Mouse (Mus musculus) ES-Bruce4 (cell line): ENCODE data around the gene Cntd1. TPM values are rescaled to one million over a fixed set of nuclear protein-coding genes. Genes with fewer than 3 reads are reported as not detected.
A peak's percentile ranks its signal among the peaks of the same experiment; 100 is the strongest.

Source experiments
- H3K27ac ChIP-seq: 2 replicates; pipeline ENCODE4 v1.5.1; 2012; ENCODE audit warnings: low read length, inconsistent platforms; ENCODE audit not compliant: insufficient read depth
- H3K27me3 ChIP-seq: 2 replicates; pipeline ENCODE4 v1.6.1; 2012; ENCODE audit warnings: mild to moderate bottlenecking, low read length, inconsistent platforms; ENCODE audit not compliant: control insufficient read depth, poor library complexity, insufficient read depth, severe bottlenecking
- H3K36me3 ChIP-seq: 2 replicates; pipeline ENCODE4 v1.6.1; 2012; ENCODE audit warnings: inconsistent platforms, mild to moderate bottlenecking, low read length, moderate library complexity; ENCODE audit not compliant: control insufficient read depth, poor library complexity, insufficient read depth, severe bottlenecking
- H3K4me1 ChIP-seq: one replicate; pipeline ENCODE4 v1.8.1; 2011; ENCODE audit warnings: low read length; ENCODE audit not compliant: control insufficient read depth, insufficient read depth
- H3K4me3 ChIP-seq: 2 replicates; pipeline ENCODE4 v1.5.1; 2011; ENCODE audit warnings: low read depth, mild to moderate bottlenecking, low read length
- H3K9ac ChIP-seq: 2 replicates; pipeline ENCODE4 v1.6.1; 2012; ENCODE audit warnings: low read depth, mild to moderate bottlenecking, inconsistent platforms; ENCODE audit not compliant: poor library complexity, severe bottlenecking
- H3K9me3 ChIP-seq: replicated peaks from 2 replicates; pipeline ENCODE4 v1.6.1; 2012; ENCODE audit warnings: mild to moderate bottlenecking, low read length, inconsistent platforms; ENCODE audit not compliant: control insufficient read depth, poor library complexity, insufficient read depth, severe bottlenecking
- CTCF ChIP-seq: IDR thresholded peaks from one replicate; pipeline ENCODE4 v1.8.1; 2011; ENCODE audit warnings: low read depth, low read length
- EP300 ChIP-seq: IDR thresholded peaks from 2 replicates; pipeline ENCODE4 v1.6.1; 2011; ENCODE audit warnings: low read depth, low read length; ENCODE audit not compliant: insufficient read depth
- POLR2A ChIP-seq: IDR thresholded peaks from one replicate; pipeline ENCODE4 v1.8.1; 2011; ENCODE audit warnings: low read length; ENCODE audit not compliant: insufficient read depth
- polyA plus RNA-seq: library from polyadenylated mRNA; stranded (reverse); fragments of >200 nt; gene quantifications from 2 replicates; pipeline ENCODE4 v1.2.4, GENCODE M21; 2011; ENCODE audit warnings: low read depth; ENCODE audit not compliant: missing spikeins, insufficient read depth, insufficient read length

The Cntd1 gene
- polyA plus RNA-seq, 1 experiment = 14.6 TPM

GRCm38 (mm10) chr11:101269577-101270116 is 9.2 kb upstream of the Cntd1 start:
- Histone ChIP-seq H3K9ac (no peak overlapping the region), H3K9me3 (no peaks in the 10 kb centered on the region), H3K4me1 (no peaks in the 10 kb centered on the region), H3K27ac (no peak overlapping the region), H3K36me3 (no peaks in the 10 kb centered on the region), H3K4me3 (no peak overlapping the region), H3K27me3 (peaks cover 3% of the 10 kb centered on the region; the same call in 1 of the 2 replicates)
- TF ChIP-seq POLR2A (no peak), EP300 (no peak), CTCF (no peak)

DNA sequence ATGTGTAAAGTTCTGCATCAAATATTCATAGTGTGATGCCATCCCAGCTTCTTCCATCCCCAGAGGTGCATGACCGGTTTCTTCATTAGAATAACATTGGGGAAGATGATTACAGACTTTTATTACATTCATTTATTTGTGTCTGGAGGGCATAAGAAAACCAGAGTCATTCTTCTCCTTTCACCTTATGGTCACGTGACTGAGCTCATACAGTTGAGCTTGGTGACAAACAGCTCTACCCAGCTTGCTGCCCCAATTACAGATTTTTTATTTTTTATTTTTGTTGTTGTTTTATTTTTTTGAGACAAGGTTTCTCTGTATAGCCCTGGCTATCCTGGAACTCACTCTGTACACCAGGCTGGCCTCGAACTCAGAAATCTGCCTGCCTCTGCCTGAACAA is 6.4 kb upstream of the Cntd1 start:
- Histone ChIP-seq H3K36me3 (no peaks in the 10 kb centered on the region), H3K27ac (no peak overlapping the region), H3K27me3 (no peaks in the 10 kb centered on the region)

GRCm38 (mm10) chr11:101275309-101275708 is 3.5 kb upstream of the Cntd1 start:
- Histone ChIP-seq H3K9me3 (no peaks in the 10 kb centered on the region), H3K4me1 (no peaks in the 10 kb centered on the region), H3K27me3 (no peaks in the 10 kb centered on the region), H3K27ac (no peak overlapping the region), H3K9ac (no peak overlapping the region), H3K4me3 (no peak overlapping the region), H3K36me3 (no peaks in the 10 kb centered on the region)
- TF ChIP-seq POLR2A = no peak
- TF ChIP-seq CTCF = no peak
- no peak for TF ChIP-seq EP300

More for the DNA sequence above, 6.4 kb upstream of the Cntd1 start:
- Histone ChIP-seq H3K4me1 (no peaks in the 10 kb centered on the region), H3K4me3 (no peak overlapping the region), H3K9me3 (no peaks in the 10 kb centered on the region), H3K9ac (no peak overlapping the region)
- TF ChIP-seq POLR2A (no peak), EP300 (no peak), CTCF (no peak)

DNA sequence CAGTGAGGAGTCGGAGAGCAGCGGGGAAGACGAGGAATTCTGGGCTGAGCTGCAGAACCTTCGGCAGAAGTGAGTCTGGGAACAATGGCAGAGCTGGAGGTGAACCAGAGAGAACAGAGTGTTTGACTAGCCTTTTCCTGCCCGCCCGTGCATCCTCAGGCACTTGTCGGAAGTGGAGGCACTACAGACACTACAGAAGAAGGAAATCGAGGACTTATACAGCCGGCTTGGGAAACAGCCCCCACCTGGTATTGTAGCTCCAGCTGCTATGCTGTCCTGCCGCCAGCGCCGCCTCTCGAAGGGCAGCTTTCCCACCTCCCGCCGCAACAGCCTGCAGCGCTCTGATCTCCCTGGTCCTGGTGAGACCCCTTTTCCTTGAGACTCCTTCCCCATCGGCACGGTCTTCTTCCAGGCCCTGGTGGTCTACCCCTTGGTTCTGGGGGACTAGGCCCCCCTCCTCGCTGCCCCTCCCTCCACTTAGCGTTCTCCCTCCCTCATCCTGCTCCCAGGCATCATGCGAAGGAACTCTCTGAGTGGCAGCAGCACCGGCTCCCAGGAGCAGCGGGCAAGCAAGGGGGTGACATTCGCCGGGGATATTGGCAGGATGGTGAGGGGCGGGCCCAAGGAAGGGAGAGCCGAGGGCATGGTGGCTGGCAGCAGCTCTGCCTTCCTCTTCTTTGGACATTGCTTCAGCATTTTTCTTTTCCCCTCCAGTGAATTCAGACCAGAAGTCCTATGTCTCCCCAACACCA is 2.3 kb upstream of the Cntd1 start:
- TF ChIP-seq CTCF (no peak), POLR2A (no peak), EP300 (no peak)
- H3K36me3 ChIP-seq = no peaks in the 10 kb centered on the region
- H3K27me3 ChIP-seq = no peaks in the 10 kb centered on the region
- H3K9me3 ChIP-seq = no peaks in the 10 kb centered on the region
- H3K4me1 ChIP-seq = no peaks in the 10 kb centered on the region
- H3K27ac ChIP-seq = no peak overlapping the region
- H3K4me3 ChIP-seq = 0 out of 2 replicates have a peak overlapping the region, but pooled peaks have one; percentile 13
- H3K9ac ChIP-seq = peak overlapping the region; percentile 24

DNA sequence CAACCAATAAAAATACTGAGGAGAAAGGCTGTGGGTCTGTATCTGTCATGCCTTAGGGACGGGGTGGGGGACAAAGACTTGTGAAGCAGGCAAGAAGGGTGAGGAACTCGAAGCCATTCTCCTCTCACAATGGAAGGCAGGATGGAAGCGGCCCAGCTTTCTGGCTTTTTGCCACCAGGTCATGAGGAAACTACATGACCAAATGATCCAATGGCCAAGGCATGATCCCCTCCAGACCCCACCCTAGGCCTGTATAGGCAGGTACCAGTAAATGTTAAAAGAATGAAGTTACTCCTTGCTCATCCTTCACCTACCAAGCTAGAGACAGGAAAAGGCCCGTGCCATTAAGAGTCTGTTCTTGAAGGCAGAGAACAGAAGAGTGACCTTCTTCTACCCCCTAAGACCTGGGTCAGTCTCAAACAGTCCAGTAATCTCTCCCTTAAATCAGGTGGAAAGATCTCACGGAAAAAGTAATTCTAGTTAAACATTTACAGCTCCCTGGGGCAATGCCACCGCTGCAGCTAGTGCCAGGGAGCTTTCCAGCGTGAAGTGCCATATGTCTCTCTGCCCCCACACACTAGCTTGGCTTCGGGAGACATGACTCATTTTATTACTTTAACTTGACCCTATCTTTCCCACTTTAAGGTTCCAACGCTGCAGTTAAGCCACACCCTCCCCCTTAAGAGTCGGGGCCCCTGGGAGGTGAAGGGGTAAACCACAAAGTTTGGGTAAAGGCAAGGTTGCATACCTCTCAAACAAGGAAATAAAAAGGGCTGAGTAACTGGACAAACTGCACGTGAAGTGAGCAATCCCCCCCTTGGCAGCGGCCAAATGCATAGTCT is 1.2 kb upstream of the Cntd1 start:
- Histone ChIP-seq H3K4me3 (peak overlapping the region; percentile 84), H3K9ac (peak overlapping the region; percentile 48; the same call in 1 of the 2 replicates), H3K36me3 (no peaks in the 10 kb centered on the region), H3K27ac (no peak overlapping the region), H3K9me3 (no peaks in the 10 kb centered on the region), H3K27me3 (no peaks in the 10 kb centered on the region), H3K4me1 (no peaks in the 10 kb centered on the region)
- no peak for TF ChIP-seq EP300
- no peak for TF ChIP-seq CTCF
- no peak for TF ChIP-seq POLR2A

DNA sequence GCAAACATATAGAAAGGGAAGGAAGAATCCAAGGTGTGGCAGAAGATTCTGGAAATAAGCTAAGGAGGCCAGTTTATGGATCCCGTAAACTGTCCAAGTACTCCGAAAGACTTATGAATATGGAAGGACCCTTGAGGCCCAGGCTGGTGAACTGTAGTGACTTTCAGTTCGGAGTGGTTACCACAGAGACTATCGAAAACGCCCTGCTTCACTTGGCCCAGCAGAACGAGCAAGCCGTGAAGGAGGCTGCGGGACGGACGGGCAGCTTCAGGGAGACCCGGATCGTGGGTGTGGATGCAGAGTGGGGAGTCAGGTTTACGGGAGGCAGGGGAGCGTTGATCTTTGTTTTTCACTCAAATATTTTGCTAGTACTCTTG is 369 bp downstream of the Cntd1 start:
- Histone ChIP-seq H3K4me3 (peak overlapping the region; percentile 55), H3K4me1 (no peaks in the 10 kb centered on the region), H3K9ac (peak overlapping the region; percentile 44), H3K9me3 (no peaks in the 10 kb centered on the region), H3K36me3 (0 out of 2 replicates have a peak, but pooled peaks cover 2% of the 10 kb centered on the region), H3K27me3 (no peaks in the 10 kb centered on the region), H3K27ac (no peak overlapping the region)
- TF ChIP-seq POLR2A = no peak
- no peak for TF ChIP-seq CTCF
- TF ChIP-seq EP300 = no peak
